Mouse (Mus musculus) skeletal muscle tissue, postnatal 0 days (tissue): Measurements from ENCODE around the gene Ubfd1. TPM values are rescaled to one million over a fixed set of nuclear protein-coding genes. Genes with fewer than 3 reads are reported as not detected.

Source experiments
- polyA plus RNA-seq: library from polyadenylated mRNA; unstranded; fragments of >200 nt; fragmentation: Nextera tagmentation; extraction: Ambion mirVana; gene quantifications from 2 replicates; pipeline ENCODE4 v1.2.1, GENCODE M21; 2015

The Ubfd1 gene
- polyA plus RNA-seq = 33.7 and 37.9 TPM in 2 replicates

DNA sequence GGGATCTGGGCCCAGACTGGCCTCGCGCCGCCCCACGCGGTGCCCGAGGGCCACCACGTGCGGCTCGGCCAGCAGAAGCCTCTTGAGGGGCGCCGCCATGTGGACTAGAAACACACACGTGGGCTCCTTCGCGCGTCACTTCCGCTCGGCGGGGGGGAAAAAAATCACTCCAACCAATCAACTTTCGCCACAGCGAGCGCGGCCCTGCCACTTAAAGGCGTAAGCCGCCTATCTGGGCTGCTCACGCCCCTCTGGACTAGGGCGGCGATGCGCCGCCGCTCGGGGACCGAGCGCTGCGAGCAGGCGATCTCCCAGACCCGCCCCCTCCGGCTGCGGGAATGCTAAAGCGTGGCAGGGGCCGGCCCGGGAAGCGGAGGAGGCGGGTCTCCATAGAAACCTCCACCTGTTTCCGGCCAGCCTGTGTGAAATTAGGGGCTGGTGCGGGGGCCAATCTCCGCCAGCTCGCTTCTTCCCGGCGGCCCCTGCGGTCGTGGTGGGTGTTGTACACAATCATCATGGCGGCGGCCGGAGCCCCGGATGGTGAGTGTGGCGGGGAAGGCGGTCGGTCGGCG, at the start of gene Ubfd1, which contains the start of gene Ears2:
Gene Ubfd1 (plus strand): TSS at position 231 of the 572 bp plus-strand sequence.
Gene Ears2 (minus strand): TSS at position 319 of the 572 bp plus-strand sequence.

DNA sequence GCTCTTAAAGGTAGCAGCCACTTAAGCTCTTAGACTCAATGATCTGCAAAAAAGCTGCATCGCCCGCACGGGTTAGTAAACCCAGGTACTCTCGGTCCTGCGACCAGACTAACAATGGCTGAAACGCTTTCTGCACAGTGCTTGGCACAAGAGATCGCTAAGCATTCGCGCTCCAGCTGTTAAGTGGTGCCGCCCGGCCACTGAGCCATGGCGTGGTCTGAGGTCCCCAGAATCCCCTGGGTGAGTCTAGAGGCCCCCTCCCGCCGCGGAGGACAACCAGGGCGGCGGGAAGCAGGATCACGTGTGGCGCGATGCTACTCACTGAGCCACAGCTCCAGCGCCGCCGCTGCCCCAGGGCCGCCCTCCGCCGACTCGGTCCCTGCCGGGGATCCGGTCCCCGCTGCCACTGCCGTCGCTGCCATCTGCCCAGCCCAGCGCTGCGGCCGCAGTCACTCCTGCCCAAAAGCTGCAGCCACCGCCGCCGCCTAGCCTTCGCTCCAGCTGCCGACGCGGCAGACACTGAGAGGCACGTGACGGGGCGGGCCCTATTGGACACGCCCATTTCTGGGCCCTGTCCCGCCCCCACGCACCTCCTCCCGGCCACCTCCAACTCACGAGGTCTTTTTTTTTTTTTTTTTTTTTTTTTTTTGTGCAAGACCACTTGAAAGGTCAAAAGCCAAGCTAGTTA, 46.2 kb upstream of the Ubfd1 start, which contains the start of gene Gga2:
Gene Gga2 (minus strand): TSS at position 556 of the 688 bp plus-strand sequence.

DNA sequence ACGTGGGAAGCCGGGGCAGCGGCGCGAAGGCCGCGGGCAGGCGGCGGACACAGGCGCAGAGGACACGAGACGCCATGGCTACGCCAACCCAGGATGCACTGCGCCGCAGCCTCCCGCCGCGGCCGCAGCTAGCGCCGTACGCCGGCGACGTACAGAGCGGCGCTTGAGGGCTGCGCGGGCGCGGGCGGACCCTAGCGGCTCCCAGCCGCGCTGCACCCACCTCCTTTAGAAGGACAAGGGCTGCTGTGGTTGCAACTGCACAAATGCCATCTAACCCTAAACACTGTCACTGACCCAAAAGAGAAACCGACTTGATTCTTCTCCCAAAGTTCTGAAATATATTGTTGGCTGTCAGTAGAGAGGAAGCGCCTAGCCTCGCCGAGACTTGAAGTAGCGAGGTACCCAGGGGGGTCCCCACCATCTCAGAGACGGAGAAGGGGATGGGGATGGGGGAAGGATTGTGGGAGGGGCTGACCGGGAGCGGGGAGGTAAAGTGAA, 34.8 kb downstream of the Ubfd1 start, which contains the start of gene Ndufab1:
Gene Ndufab1 (minus strand): TSS at position 140 of the 498 bp plus-strand sequence.

Other genes starting within 250 kb of the Ubfd1 start
- 0.05 and 0.19 TPM in 2 replicates for gene Scnn1b, start 202.1 kb upstream of the Ubfd1 start, polyA plus RNA-seq
- 10.5 and 11.6 TPM in 2 replicates for gene Cog7, start 85.5 kb upstream of the Ubfd1 start, polyA plus RNA-seq
- 52.8 and 58.7 TPM in 2 replicates for gene Gga2, start 46.0 kb upstream of the Ubfd1 start, polyA plus RNA-seq
- gene Ears2, start 88 bp downstream of the Ubfd1 start, polyA plus RNA-seq = 13.2 and 14.3 TPM in 2 replicates
- 1,484 and 1,666 TPM in 2 replicates for gene Ndufab1, start 34.7 kb downstream of the Ubfd1 start, polyA plus RNA-seq
- gene Palb2, start 65.8 kb downstream of the Ubfd1 start, polyA plus RNA-seq = 2.1 and 3.6 TPM in 2 replicates
- gene Dctn5, start 65.9 kb downstream of the Ubfd1 start, polyA plus RNA-seq = 53.3 and 61.1 TPM in 2 replicates
- gene Plk1, start 92.3 kb downstream of the Ubfd1 start, polyA plus RNA-seq = 13.6 and 16.6 TPM in 2 replicates
- not detected in 2 replicates for gene Ern2, start 119.0 kb downstream of the Ubfd1 start, polyA plus RNA-seq
- 1.6 and 1.7 TPM in 2 replicates for gene Chp2, start 152.3 kb downstream of the Ubfd1 start, polyA plus RNA-seq
- 4.9 and 6.4 TPM in 2 replicates for gene Prkcb, start 221.6 kb downstream of the Ubfd1 start, polyA plus RNA-seq